Mouse (Mus musculus): ENCODE measurements around the gene Gimap9. TPM values are rescaled to one million over a fixed set of nuclear protein-coding genes. Genes with fewer than 3 reads are reported as not detected.

Gene Gimap9
- total RNA-seq, 2 experiments from 2014 or later, result 4.6 to 4.9 TPM

- no peak for DNase-seq
Measured at GRCm38 (mm10) chr6:48692962-48693361, 17.0 kb downstream of the Gimap9 start.

GRCm38 (mm10) chr6:48696830-48697554 is 21.1 kb downstream of the Gimap9 start:
- no peak for DNase-seq

DNA sequence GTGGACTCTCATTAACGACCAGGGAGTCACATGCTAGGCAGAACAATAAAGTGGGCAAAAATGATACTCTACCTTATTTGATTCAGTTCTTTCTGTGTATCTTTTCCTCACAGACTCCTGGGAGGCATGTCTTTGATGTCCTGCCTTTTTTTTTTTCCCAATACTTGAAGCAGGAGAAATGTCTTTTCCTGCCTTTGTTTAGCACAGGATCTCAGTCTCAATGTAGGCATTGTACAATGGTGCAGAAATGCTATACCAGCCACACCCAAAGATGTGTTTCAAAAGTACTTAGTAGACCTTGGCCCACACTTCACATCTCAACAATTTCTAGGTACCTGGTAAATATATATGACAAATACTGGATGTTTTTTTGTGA is 21.6 kb downstream of the Gimap9 start:
- no peak for DNase-seq

- DNase-seq, result no peak
Measured at GRCm38 (mm10) chr6:48698066-48698856, 22.3 kb downstream of the Gimap9 start.

- DNase-seq, result no peak
Measured at GRCm38 (mm10) chr6:48698888-48699287, 23.0 kb downstream of the Gimap9 start.

GRCm38 (mm10) chr6:48700251-48701075 is 24.5 kb downstream of the Gimap9 start:
- peak in 1 of 2 experiments; percentile 86 for DNase-seq

DNA sequence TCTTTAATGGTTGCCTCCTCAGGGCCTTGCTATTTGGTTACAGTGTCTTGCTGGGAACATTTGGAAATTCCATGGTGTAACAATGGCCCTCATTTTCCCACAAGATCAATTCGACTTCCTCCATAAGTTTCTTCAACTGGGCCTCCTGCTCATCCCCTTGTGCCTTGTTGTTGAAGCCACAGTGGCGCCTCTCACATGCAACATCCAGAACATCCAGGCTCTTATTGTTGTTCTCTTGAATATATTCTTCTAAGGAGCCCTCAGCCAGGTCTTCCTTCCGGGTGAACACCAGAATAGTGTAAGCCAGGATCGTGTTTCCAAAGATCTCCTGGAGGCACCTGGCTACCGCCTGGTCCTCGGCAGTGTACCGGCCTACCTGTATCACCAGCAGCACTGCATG is 26.2 kb downstream of the Gimap9 start:
- DNase-seq, result no peak

- no peak for DNase-seq
Measured at GRCm38 (mm10) chr6:48702601-48703000, 26.7 kb downstream of the Gimap9 start.

- DNase-seq, result no peak
Measured at GRCm38 (mm10) chr6:48704146-48704545, 28.2 kb downstream of the Gimap9 start.

DNA sequence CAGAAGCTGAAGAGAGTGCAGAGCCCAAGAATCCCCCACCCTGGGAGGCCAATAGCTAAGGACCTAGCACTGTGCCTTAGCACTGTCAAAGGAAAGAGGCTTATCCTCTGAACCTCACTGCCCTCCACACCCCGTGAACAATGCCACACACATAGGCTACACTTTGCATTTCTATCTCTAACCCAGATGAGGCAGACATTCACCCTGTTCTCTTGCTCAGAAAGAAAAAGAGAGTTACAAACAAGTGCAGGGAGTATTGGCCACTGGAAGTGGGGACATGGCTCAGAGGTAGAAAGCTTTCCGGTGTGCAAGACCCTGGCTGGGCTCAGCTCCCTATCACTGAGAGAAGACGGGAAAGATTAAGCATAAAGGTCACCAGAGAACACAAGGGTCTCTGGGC is 30.2 kb downstream of the Gimap9 start:
- DNase-seq, result no peak

DNA sequence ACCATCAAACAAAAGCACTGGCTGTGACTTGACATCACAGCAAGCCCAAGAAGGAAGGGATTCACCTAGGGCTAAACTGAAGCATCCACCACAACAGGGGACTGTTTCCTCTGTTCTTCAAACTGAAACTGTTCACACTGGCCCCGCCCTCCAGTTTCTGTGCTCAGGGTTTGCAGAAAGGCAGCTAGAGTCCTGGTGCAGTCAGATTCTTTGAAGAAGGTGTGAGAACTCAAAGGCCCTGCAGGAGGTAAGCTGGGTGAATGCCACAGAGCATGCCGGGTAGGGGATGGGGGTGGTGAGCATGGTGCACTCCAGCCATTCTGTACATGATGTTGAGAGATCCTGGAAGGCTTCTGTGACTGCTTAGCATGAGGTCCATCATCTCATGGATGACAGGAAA is 42.5 kb downstream of the Gimap9 start, which contains the start of the genes Gm28053 and Gimap7:
Gene Gm28053, plus strand, starts transcription at position 153 of the 400 bp plus-strand sequence.
Gene Gimap7, plus strand, starts transcription at position 167 of the 400 bp plus-strand sequence.
- no peak for DNase-seq

DNA sequence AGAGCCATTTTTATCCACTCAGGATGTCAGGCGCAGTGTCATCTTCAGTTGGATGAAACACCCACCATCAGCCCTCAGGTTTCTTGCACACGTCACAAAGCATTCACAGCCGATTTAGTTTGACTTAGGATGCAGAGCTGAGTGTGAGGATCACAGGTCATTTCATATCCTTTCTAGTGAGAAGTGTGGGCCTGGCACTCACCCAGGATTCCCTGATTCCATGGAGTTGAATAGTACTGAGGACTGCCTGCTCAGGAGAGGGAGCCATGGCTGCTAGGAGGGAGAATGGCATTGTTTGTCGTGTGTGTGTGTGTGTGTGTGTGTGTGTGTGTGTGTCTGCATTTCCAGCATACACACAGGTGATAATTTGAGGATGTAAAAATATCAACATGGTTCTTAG is 44.4 kb downstream of the Gimap9 start:
- DNase-seq, result no peak

GRCm38 (mm10) chr6:48723468-48723867 is 47.5 kb downstream of the Gimap9 start:
- no peak for DNase-seq

GRCm38 (mm10) chr6:48725476-48725875 is 49.5 kb downstream of the Gimap9 start:
- DNase-seq, result peak; percentile 75 to 90

- DNase-seq, result no peak
Measured at GRCm38 (mm10) chr6:48727761-48728160, 51.8 kb downstream of the Gimap9 start.

Other genes with a start within 250 kb of the Gimap9 start
- gene Zfp467, start 230.3 kb upstream of the Gimap9 start, total RNA-seq (2021), result 10 to 100 TPM; 10.2 to 11.3 TPM
- gene Sspo, start 227.9 kb upstream of the Gimap9 start, total RNA-seq (2021), result under 1 TPM; 0.22 to 0.23 TPM
- gene Atp6v0e2, start 138.5 kb upstream of the Gimap9 start, total RNA-seq (2021), result 10 to 100 TPM; 19.8 to 21.4 TPM
- gene Lrrc61, start 121.3 kb upstream of the Gimap9 start, total RNA-seq (2021), result 10 to 100 TPM; 14.7 to 18.6 TPM
- 10 to 100 TPM; 60.1 to 86.3 TPM for gene Rarres2, start 103.3 kb upstream of the Gimap9 start, total RNA-seq (2021)
- not detected for gene Gm45021, start 86.5 kb upstream of the Gimap9 start, total RNA-seq (2021)
- gene Repin1, start 82.2 kb upstream of the Gimap9 start, total RNA-seq (2021), result 10 to 100 TPM; 32.3 to 32.9 TPM
- not detected for gene Gm44965, start 82.2 kb upstream of the Gimap9 start, total RNA-seq (2021)
- 10 to 100 TPM; 11.8 to 12.3 TPM for gene Zfp775, start 74.1 kb upstream of the Gimap9 start, total RNA-seq (2021)
- under 1 TPM; 0.37 to 0.39 TPM for gene AI854703, start 49.4 kb upstream of the Gimap9 start, total RNA-seq (2021)
- gene Gimap8, start 28.9 kb upstream of the Gimap9 start, total RNA-seq (2021), result 1 to 10 TPM; 7.1 to 7.5 TPM
- 10 to 100 TPM; 19.3 to 32.9 TPM for gene Gimap4, start 8.4 kb downstream of the Gimap9 start, total RNA-seq (2021)
- 10 to 100 TPM; 29.6 to 36.9 TPM for gene Gimap6, start 32.1 kb downstream of the Gimap9 start, total RNA-seq (2021)
- gene Gm28053, start 42.5 kb downstream of the Gimap9 start, total RNA-seq (2021), result 1 to 10 TPM; 3.8 to 4.0 TPM
- 1 to 10 TPM in 1 of 2 experiments, under 1 TPM in 1; 0.27 to 1.7 TPM for gene Gimap7, start 42.5 kb downstream of the Gimap9 start, total RNA-seq (2021)
- gene Gimap1, start 62.9 kb downstream of the Gimap9 start, total RNA-seq (2021), result 10 to 100 TPM in 1 of 2 experiments, 1 to 10 TPM in 1; 9.9 to 13.3 TPM
- gene Gimap5, start 70.1 kb downstream of the Gimap9 start, total RNA-seq (2021), result 1 to 10 TPM; 4.9 to 5.0 TPM
- gene Gimap3, start 94.7 kb downstream of the Gimap9 start, total RNA-seq (2021), result 1 to 10 TPM in 1 of 2 experiments, under 1 TPM in 1; 0.57 to 6.9 TPM
- gene Tmem176a, start 164.8 kb downstream of the Gimap9 start, total RNA-seq (2021), result 10 to 100 TPM; 14.7 to 20.6 TPM
- gene Tmem176b, start 165.4 kb downstream of the Gimap9 start, total RNA-seq (2021), result 10 to 100 TPM; 39.3 to 54.1 TPM
- gene Aoc1, start 196.8 kb downstream of the Gimap9 start, total RNA-seq (2021), result not detected